Mouse (Mus musculus): ENCODE data around the gene S100a4. TPM values are rescaled to one million over a fixed set of nuclear protein-coding genes. Genes with fewer than 3 reads are reported as not detected.

Gene S100a4
- total RNA-seq, 2 experiments from 2014 or later: 6.8 to 7.0 TPM

DNA sequence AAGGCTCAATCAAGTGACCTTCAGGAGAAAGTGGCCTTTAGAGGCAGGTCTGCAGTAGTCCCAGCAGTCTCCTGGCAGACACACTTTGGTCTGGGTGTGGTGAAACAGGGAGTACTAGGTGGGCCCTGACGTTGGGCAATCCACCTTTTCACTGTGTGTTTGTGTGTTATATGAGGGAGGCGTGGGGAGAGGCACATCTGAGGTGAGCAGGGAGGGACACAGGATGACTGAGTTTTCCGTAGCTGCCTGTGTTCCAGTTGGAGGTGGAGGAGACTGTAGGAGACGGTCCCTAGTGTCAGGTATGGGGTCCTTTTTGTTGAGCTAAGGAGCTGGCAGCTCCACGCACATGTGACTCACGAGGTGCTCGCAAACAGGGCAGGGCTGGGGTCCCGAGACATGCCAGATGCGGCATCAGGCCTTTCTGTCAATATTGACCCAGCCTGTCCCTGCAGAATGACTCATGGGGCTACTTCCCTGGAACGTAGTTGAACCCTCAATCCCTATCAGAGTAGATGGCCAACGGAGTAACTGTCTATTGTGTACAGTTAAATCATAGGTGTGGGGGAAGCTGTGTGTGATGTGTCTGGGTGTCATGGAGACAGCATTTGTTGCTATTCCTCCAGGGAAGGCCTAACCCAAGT is 11.2 kb downstream of the S100a4 start:
- DNase-seq (ENCODE audit: low spot score in 2 of 2): no peak
- intact Hi-C loops (cut with DNase I): loop anchor here (2.0 to 5.0 kb wide), 2 partner anchors 87 to 124 kb away; partner anchors contain the start of genes S100a14 and Snapin

DNA sequence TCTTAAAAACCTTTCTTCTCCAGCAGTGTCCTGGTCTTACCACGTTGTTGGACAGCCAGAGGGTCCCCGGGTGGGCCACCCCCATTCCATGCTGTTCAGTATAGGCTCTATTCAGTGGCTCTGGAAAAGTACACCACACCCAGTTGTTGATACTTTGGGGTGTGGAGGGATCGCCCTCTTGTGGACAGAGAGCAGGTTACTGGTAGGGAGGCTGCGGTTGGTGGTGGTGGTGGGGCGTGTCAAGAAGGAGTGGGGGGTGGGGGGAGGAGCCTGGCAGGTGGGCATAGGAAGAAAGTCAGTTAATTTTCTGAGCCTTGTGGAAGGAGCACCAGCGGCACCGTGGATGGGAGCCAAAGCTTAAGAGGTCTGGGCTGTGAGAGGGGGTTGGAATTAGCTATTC is 11.8 kb downstream of the S100a4 start:
- intact Hi-C loops (cut with DNase I): loop anchor here (2.0 to 5.0 kb wide), 2 partner anchors 88 to 125 kb away; partner anchors contain the start of genes S100a14 and Snapin
- peak; percentile 76 to 84 for DNase-seq (ENCODE audit: low spot score in 2 of 2)

DNA sequence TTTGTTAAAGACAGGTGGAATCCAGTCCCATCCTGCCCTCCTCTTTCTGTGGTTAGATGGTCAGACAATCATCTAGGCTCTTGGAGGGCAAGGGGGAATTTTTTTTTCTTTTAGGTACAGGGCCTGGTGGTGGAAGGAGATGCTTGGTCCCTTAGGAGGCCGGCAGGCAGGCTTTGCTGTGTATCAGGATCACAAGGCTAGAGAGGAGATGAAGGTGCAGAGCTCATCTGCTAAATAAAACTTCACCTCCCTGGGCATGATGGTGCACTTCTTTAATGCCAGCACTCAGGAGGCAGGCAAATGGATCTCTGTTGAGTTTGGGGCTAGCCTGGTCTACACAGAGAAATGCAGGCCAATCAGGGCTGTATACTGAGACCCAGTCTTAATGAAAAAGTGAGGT is 12.3 kb downstream of the S100a4 start:
- DNase-seq (ENCODE audit: low spot score in 2 of 2): no peak
- intact Hi-C loops (cut with DNase I): loop anchor here (2.0 to 5.0 kb wide), 2 partner anchors 89 to 125 kb away; partner anchors contain the start of genes S100a14 and Snapin

DNA sequence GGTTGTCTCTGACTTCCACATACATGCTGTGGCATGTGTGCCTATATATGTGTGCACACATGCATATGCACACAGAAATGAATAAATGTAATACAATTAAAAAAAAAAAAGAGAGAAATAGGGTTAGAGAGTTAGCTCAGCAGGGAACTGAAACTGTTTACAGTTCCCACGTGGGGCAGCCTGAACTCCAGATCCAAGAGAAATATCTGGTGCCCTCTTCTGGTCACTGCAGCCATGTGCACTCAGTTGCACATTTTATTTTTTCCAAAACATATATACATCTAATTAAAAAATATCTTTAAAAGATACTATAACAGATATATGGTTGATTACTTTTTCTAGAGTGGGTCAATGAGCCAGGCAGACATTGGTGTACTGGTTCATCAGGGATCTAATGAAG is 14.0 kb downstream of the S100a4 start:
- DNase-seq (ENCODE audit: low spot score in 2 of 2): no peak
- intact Hi-C loops (cut with DNase I): loop anchor here (5.0 kb wide), 1 partner anchor 90 kb away; the partner anchor contains the start of gene S100a14

DNA sequence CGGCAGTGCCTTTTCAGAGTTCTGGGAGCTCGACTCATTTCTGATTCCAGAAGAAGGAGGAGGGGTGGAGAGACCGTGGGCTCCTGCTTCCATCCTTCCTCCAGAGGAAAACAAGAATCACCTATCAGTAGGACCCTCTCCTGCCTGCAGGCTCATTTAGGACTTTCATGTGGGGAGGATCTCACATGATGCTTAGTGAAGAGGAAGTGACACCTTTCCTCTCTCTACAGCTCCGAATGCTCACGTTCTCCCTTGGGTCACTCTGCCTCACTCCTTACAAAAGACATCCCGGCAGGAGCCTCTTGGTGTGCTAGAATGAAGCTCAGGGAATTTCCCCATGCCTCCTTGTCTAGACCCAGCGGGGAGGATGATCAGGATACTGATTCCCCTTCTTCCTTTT is 18.0 kb downstream of the S100a4 start:
- intact Hi-C loops (cut with DNase I): no loop called here
- DNase-seq (ENCODE audit: low spot score in 2 of 2): no peak

DNA sequence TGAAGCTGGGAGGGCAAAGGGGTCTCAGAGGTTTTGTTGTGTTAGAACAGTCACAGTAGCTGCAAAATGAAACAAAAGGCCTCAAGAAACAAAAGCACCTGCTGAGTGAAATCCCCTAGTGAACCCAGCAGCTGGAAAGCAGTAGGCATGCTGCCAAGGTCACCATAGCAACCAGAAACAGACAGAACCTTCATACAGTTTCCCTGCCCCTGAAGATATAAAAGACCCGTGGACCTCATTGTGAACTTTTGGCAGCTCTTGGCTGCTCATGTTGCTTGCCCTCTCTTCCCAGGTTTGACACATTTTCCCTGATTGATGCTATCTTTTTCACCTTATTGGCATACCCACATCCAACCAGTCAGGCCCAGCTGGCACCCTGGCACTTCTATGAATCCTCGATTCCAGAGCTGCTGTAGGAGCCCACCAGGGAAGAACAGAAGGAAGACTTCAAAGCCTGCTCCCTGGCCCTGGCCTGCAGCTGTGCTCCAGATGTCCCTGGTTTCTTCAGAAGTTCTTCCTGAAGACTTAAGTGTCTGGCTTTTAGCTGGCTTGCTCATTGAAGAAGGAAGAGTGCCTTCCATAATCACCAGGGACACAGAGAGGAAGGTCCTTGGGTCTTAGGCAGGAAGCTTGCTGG is 20.0 kb downstream of the S100a4 start:
- peak; percentile 66 to 71 for DNase-seq (ENCODE audit: low spot score in 2 of 2)
- intact Hi-C loops (cut with DNase I): no loop called here

DNA sequence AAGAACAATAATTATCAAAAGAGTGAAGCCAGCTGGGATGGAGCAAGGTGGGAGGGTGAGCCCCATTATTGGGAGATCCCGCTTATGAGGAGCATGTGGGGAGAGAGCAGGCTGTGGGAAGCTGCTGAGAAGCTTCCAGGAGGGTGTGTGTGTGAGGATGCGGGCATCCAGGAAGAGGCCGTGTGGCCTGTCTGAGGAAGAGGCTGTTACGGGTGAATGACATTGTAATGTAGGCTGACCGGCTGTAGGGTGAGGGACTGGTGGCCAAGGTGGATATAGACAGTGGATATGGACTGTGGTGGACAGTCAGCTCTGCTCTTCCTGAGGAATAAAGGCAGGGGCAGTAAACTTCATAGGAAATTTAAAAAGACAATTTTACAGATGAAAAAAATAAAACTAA is 21.9 kb downstream of the S100a4 start:
- intact Hi-C loops (cut with DNase I): no loop called here
- no peak for DNase-seq (ENCODE audit: low spot score in 2 of 2)

DNA sequence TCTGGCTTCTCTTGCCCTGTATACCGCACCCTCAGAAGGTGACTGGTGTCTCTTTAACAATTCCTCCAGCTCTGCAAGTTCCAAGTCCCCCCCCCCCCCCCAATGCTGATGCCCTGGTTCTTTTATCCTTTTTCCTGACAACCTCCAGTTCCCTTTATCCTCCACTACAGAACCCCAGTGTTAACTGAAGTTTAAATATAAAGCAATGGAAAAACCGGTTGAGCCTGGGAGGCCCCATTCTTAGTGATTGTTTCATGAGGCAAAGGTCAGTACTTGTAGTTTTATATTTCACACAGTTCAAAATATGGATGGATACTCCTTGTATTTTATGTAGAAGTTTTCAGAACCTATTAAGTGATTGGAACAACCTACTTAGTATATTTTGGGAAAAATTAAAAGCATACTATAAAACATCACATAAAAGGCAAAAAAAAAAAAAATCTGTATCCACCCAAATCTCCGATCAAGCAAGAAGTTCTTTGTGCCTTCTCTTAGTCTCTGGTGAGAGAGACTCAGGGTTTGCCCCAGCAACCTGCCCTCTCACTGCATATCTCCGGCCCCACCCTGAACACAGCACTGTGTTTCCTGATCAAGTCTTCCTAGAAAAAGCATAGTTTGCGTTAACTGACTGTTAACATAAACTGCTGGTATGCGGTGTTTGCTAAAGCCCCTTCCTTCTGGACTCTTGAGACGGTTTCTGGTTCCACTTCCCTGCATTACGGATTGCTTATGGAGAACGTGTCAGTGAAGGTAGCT is 22.9 kb downstream of the S100a4 start:
- no peak for DNase-seq (ENCODE audit: low spot score in 2 of 2)
- intact Hi-C loops (cut with DNase I): no loop called here

DNA sequence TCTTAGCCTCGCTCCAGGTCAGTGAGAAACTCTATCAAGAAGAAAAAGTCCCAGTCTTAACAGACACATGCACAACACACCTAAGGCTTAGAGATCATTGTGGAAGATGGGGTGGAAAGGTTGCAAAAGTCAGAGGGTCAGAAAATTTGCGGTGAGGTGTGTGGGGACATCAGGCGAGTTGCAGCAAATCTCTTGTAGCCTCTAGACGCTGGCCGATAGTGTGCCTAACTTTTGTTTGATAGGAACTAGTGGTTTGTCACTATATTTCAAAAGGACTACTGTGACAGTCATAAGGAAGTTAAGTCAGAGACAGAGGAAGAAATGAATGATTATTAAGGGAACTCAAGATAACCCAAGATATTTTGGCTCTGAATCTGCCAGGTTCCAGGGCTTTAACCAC is 23.8 kb downstream of the S100a4 start:
- intact Hi-C loops (cut with DNase I): no loop called here
- no peak for DNase-seq (ENCODE audit: low spot score in 2 of 2)

DNA sequence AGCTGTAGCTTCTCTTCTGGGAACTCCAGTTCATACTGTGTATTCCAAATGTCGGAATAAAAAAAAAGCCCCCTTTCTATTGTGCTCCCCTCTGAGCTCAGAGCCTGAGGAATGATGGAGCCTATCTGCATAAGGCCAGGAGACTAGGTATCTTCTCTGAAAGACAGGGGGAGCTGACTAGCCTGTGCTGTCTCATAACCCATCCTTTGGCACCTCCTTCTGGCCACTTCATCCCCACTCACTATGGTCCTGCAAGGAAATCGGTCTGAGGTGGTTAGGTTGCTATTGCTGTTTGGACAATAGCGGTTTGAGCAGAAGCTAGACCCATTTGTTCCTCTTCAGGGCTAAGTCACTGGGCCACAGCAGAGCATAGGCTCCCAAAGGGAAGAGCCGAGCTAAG is 24.2 kb downstream of the S100a4 start:
- intact Hi-C loops (cut with DNase I): no loop called here
- DNase-seq (ENCODE audit: low spot score in 2 of 2): no peak

DNA sequence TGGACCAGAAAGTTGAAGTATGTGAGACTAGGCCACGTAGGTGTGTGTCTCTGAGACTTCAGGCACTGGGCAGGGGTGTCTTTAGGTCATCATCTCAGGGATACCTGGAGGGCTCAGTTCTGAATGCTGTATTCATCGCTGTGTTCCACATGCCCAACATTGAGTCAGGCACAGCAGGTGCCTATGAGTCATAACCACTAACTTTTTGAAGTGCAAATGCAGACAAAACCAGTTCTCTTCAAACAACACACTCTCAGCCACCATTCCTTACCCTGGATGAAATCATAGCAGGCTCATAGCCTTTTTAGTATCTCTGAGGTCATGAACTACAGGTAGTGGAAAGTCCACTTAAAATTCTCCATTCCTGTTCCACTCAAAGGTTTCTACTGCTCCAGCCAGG is 25.7 kb downstream of the S100a4 start:
- intact Hi-C loops (cut with DNase I): no loop called here
- DNase-seq (ENCODE audit: low spot score in 2 of 2): no peak

DNA sequence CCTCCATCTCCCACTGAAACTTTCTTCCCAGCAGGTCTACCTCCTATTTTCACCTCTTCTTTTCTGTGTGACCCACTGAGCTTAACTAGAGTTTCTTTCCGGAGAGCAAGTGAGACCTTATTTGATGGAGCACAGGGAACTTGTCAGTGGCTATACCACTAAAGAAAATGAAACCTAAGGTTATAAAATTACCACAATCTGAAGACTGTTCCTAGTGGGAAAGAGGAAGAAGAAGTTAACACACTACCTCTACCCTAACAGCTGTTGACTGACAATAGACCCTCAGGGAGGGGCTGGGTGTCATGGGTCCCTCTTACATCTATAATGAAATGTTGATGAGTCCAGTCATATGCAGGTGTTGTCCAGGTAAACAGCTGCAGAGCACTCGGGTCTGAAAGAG is 28.4 kb downstream of the S100a4 start:
- intact Hi-C loops (cut with DNase I): no loop called here

DNA sequence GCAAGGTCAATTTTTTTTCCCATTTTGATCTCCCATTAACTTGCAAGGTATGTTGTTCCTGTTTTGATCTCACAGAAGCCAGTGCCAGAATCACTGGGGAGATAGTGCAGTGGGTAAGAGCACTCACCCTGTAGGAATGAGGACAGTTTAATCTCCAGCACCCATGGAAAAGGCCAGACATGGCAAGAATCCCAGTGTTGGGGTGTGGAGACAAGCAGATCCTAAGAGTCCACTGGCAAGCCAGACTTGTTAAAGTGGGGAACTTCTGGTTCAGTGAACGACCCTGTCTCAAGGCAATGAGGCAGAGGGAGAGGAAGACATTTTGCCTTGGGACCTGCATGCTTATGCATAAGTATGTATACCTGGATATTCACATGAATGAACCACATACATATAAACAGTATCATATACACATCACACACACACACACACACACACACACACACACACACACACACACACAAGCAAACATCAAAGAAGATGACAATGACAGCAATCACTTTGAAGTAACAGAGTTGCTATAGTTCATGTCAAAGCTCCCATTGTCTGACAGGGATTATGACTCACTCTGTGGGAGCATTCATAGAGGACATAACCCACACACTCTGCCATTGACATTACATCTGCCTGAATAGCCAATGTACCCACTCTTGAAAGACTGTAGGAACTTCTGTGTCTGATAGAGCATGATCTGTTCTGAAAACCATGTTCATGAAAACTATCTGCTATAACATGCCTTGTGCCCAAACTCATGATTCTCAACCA is 35.1 kb downstream of the S100a4 start:
- intact Hi-C loops (cut with DNase I): no loop called here
- DNase-seq (ENCODE audit: low spot score in 2 of 2): no peak

More for the DNA sequence above, 28.4 kb downstream of the S100a4 start:
- no peak for DNase-seq (ENCODE audit: low spot score in 2 of 2)

DNA sequence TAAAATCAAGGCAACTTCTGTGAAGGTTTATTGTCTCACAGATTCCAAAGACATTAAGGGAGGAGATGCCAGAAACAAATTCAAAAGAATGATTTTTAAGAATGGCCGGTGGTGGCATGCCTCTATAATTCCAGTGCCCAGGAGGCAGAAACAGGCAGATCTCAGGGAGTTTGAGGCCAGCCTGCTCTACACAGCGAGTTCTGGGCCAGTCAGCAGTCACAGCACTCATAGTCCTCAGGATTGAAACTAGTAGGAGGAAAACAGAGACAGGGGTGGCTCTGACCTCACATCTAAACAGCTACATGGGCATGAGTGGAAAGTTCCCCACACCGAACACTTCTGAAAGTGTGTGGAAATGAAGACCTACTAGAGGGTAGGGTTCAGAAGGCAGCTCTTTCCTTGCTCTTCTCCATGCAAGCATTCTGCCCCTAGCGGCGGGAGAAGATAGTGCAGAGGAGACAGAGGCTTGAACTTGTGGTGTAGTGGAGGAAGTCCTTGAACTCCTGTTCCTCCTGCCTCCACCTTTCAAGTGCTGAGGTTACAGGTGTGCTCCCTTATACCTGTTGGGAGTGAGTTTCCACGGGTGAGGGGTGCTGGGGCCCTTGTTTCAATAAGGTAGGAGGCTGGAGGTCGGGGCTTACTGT is 36.1 kb downstream of the S100a4 start:
- intact Hi-C loops (cut with DNase I): no loop called here
- no peak for DNase-seq (ENCODE audit: low spot score in 2 of 2)

DNA sequence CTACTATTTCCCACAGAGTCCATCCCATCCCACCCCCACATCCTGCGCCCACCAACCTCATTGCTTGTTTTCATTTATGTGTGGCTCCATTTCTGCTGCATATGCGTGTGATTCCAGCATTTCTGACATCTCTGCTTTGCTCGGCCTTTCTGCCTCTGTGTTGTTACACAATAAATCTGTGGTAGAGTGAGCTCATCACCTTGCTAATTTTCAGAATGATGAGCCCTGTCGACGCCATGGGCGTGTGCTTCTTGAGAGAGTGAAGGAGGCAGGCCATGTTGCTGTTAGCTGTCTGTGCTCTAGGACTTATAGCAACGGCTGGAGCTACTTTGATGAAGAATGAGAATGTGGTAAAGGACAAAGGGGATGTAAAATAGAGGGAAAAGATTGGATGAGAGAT is 37.4 kb downstream of the S100a4 start:
- no peak for DNase-seq (ENCODE audit: low spot score in 2 of 2)
- intact Hi-C loops (cut with DNase I): no loop called here

DNA sequence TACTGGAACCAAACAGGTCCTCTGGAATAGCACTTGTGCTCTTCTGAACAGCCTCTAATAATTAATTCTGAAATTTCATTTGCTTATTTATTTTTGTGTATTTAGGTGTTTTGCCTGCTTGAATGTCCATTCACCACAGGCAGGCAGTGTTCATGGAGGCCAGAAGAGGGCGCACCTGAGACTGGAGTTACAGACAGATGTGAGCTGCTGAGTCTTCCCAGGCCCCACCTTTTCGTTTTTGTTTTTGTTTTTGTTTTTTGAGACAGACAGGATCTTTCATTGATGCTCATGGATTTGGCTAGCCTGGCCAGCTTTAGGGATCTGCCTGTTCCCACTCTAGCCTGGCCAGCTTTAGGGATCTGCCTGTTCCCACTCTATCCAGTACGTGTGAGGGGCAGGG is 40.6 kb downstream of the S100a4 start:
- DNase-seq (ENCODE audit: low spot score in 2 of 2): peak; percentile 41 to 47
- intact Hi-C loops (cut with DNase I): no loop called here

DNA sequence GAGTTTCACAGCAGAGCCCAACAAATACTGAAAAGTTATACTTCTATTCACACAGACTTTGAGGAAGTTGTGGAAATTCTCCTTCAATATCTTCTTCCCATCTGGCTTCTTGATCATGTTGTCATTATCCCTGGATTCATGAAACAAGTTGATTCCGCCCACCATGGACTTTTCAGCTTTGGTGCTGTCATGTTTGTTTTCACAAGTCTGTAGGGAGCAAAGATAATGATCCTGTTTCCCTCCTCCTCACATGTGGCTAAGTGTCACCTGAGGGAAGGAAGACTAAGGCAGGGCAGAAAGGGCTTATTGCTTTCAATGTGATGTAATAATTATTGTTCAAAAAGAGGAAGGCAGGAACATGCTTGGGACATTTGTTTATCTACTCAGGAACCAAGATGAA is 43.7 kb downstream of the S100a4 start:
- no peak for DNase-seq (ENCODE audit: low spot score in 2 of 2)
- intact Hi-C loops (cut with DNase I): no loop called here

DNA sequence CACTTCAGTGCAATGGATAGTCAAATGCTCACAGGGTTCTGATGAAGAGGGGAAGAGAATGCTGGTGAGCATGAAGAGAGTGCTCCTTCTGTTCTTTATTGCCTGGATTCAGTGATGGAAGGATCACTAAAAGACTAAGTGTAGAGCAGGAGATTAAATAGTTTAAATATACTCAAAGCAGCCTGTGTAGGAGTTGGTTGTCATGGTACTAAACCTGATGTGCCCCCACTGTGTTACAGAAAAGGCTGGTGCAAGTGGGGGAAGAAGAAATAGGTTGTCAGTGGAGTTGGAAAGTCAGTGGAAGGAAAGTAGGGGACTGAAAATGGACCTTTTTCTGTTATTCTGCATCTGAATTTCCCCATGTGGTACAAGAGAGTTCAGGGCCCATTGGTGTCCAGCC is 45.4 kb downstream of the S100a4 start:
- DNase-seq (ENCODE audit: low spot score in 2 of 2): peak in 1 of 2 experiments; percentile 54
- intact Hi-C loops (cut with DNase I): no loop called here

DNA sequence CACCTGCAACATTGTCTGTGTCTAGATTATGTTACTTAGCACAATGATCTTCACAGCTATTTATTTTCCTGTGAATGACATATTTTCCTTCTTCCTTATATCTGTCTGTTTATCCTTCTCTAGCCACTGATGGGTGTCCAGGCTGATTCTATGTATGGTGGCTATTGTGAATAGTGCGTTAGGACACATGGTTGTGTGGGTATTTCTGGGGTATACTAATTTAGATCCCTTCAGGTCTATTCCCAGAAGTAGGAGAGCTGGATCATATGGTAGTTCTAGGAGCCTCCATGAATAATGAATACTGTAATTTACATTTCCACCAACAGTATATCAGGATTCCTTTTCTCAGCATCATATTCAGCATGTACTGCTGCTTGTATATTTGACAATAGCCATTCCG is 46.3 kb downstream of the S100a4 start:
- intact Hi-C loops (cut with DNase I): loop anchor here (5.0 kb wide), 1 partner anchor 143 kb away; the partner anchor contains the start of gene Chtop
- peak in 1 of 2 experiments; percentile 30 for DNase-seq (ENCODE audit: low spot score in 2 of 2)
